Mouse (Mus musculus): ENCODE measurements around the gene 4933415A04Rik.

DNA sequence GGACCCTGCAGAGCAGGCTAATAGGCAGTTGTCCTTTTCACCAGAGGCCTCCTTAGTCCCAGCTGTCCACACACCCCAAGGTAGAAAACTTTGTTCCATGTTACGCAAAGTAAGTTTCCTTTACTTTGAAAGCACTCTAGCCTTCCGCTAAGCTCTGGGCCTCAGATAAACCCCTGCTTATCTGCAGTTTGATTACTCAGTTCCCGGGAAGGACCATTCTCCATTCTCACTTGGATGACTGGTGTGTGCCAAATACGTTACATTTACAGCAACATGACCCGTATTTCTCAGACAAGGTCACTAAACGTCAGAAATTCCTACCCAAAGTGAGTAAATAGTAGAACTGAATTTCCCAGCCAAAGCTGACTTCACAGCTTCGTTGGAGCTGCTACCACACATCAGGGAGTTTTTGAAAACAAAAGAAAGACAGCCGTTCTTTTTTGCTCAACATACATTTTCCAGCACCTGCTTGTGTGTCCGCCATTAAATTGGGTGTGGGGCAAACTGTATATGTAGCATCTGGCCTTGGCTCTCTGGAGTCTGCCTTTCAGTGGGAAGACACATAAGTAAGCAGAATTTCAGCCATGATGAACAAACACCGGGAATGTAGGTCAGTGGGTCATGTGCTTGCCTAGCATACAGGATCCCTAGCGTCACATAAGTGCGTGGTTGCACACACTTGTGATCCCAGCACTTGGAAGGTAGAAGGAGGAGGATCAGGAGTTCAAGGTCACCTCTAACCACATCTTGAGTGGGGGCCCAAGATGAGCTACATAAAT, 38.0 kb upstream of the 4933415A04Rik start:
- TF ChIP-seq POLR2A (IDR thresholded peaks at IDR 0.05; ENCODE audit: low read depth, low read length) (no peak), CTCF (IDR thresholded peaks at IDR 0.05; ENCODE audit: extremely low read depth, insufficient read length, insufficient replicate concordance, low read depth, low read length) (no peak)

Measured in small intestine, adult 2 months (tissue).